ENCODE assay signal across 18 mouse cellular contexts in the genomic region with DNA sequence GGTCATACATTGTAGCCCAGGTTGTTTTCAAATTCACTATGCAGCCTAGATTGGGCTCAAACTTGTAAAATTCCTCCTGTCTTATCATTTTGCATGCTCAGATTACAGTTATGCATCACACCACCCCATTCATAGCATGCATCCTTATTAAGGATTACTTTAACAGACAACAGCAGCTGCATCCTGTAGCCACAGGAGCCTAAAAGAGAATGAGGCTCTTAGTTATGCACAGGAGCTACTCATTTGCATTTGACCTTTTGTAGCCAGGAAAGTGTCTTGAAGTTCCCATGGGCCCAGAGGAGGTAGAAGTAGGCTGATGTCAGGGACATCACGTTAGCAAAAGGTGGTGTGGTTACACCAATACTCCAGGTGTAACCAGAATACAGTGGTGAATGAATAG.
"Had no signal": no experiment of that assay in that cellular context is flagged by ENCODE, and none has a peak within 500 bp of the region (broad histone marks: within the 10 kb centered on the region; RNA-seq: fewer than 3 reads in every experiment).

No protein-coding gene starts in this region.

- H3K4me3 ChIP-seq: limb, embryonic 15.5 days; midbrain, embryonic 12.5 days; midbrain, embryonic 15.5 days; neural tube, embryonic 13.5 days had no signal

- H3K9me3 ChIP-seq: limb, embryonic 15.5 days; midbrain, embryonic 12.5 days; midbrain, embryonic 15.5 days; neural tube, embryonic 13.5 days had no signal

- H3K9ac ChIP-seq: limb, embryonic 15.5 days; liver, embryonic 14.5 days; liver, postnatal 0 days; lung, embryonic 14.5 days; midbrain, embryonic 12.5 days; midbrain, embryonic 15.5 days; neural tube, embryonic 13.5 days had no signal

- ATAC-seq: liver, postnatal 0 days; lung, postnatal 0 days; midbrain, embryonic 15.5 days had no signal

- DNase-seq: kidney, adult 11 months; kidney, adult 8-10 months; kidney, postnatal 14 days; kidney, postnatal 4 days; left cerebral cortex, postnatal 4 days; liver, postnatal 0 days; lung, embryonic 14.5 days; thymus, adult 2 months; thymus, postnatal 25 days had no signal

- H3K27me3 ChIP-seq: limb, embryonic 15.5 days; midbrain, embryonic 12.5 days; midbrain, embryonic 15.5 days; neural tube, embryonic 13.5 days had no signal

- H3K27ac ChIP-seq: limb, embryonic 15.5 days; liver, embryonic 14.5 days; macrophage; midbrain, embryonic 12.5 days; midbrain, embryonic 15.5 days; neural tube, embryonic 13.5 days; stomach, postnatal 0 days had no signal

- H3K4me2 ChIP-seq: limb, embryonic 15.5 days; liver, embryonic 11.5 days; lung, embryonic 14.5 days; midbrain, embryonic 12.5 days; midbrain, embryonic 15.5 days; neural tube, embryonic 13.5 days had no signal

- H3K4me1 ChIP-seq: limb, embryonic 15.5 days; midbrain, embryonic 12.5 days; midbrain, embryonic 15.5 days; neural tube, embryonic 13.5 days had no signal

- H3K36me3 ChIP-seq: limb, embryonic 15.5 days; midbrain, embryonic 12.5 days; midbrain, embryonic 15.5 days; neural tube, embryonic 13.5 days had no signal
